Mouse (Mus musculus) embryonic fibroblast, embryonic 13.5 days (primary cell): Measurements from ENCODE around the gene Smo.

ENCODE experiments used
- CTCF ChIP-seq: IDR thresholded peaks from 2 replicates; pipeline ENCODE4 v1.5.1; 2011; ENCODE audit warnings: mild to moderate bottlenecking, control low read depth, low read length, moderate library complexity, borderline replicate concordance; ENCODE audit not compliant: insufficient read depth
- POLR2A ChIP-seq: IDR thresholded peaks from 2 replicates; pipeline ENCODE4 v1.6.1; 2011; ENCODE audit warnings: low read depth, mild to moderate bottlenecking, control low read depth, low read length, moderate library complexity

DNA sequence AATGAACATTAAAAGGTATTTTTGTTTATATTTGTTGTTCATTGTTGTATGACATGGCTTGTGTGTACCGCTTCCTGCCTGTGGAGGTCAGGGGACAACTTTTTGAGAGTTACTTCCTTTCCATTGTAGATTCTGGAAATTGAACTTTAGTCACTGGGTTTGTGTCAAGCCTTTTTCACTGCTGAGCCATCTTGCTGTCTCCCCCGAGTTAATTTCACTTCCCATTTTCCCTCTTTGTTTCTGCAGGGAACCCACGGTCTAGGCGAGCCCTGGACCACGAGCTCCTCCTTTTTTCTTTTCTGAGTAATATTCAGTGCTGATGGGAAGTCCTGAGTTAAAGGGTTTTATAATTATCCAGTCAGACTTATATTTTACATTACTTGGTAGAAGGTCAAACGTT, 59.3 kb downstream of the Smo start:
- TF ChIP-seq POLR2A (no peak), CTCF (no peak)
